Mouse (Mus musculus) MEL (cell line): Measurements from ENCODE around the gene Rnf111. TPM values are rescaled to one million over a fixed set of nuclear protein-coding genes. Genes with fewer than 3 reads are reported as not detected.
"Not testable (repeated sequence)": the region's sequence is repeated elsewhere in the genome, so short reads cannot be mapped to it uniquely, and the experiment has no call there.

Experiments used
- DNase-seq: peaks from one replicate; pipeline ENCODE4 v3.0.0; 2011; ENCODE audit warnings: low read depth, low spot score
- H3K27ac ChIP-seq: 2 replicates; pipeline ENCODE4 v1.5.1; 2012; ENCODE audit warnings: low read depth, mild to moderate bottlenecking, control low read depth, low read length, moderate library complexity; ENCODE audit not compliant: control insufficient read depth
- H3K27me3 ChIP-seq, 2 experiments: fragments of 150-350 bp in 1 of 2; sonication (generic) in 1 of 2; 2 replicates each; pipeline ENCODE4 v1.6.1; 2012; ENCODE audit warnings: low read length in 2 of 2, mild to moderate bottlenecking in 2 of 2, improper control_type of control experiment in 1 of 2, moderate library complexity in 1 of 2; ENCODE audit not compliant: insufficient read depth in 2 of 2, control insufficient read depth in 1 of 2
- H3K36me3 ChIP-seq, 2 experiments: 2 replicates each; pipeline ENCODE4 v1.6.1; 2012 to 2014; ENCODE audit warnings: low read length in 2 of 2, improper control_type of control experiment in 1 of 2, inconsistent platforms in 1 of 2, mild to moderate bottlenecking in 1 of 2; ENCODE audit not compliant: insufficient read depth in 2 of 2, control insufficient read depth in 1 of 2
- H3K4me1 ChIP-seq, 2 experiments: fragments of 150-350 bp in 1 of 2; sonication (generic) in 1 of 2; 2 replicates each; pipeline ENCODE4 v1.6.1; 2012; ENCODE audit warnings: low read length in 2 of 2, improper control_type of control experiment in 1 of 2, mild to moderate bottlenecking in 1 of 2; ENCODE audit not compliant: insufficient read depth in 2 of 2, control insufficient read depth in 1 of 2
- H3K4me3 ChIP-seq, 2 experiments: fragments of 150-350 bp in 1 of 2; sonication (generic) in 1 of 2; 2 replicates each; pipeline ENCODE4 v1.5.1; 2012; ENCODE audit warnings: low read depth in 2 of 2, low read length in 2 of 2, mild to moderate bottlenecking in 2 of 2, moderate library complexity in 2 of 2, control low read depth in 1 of 2, improper control_type of control experiment in 1 of 2; ENCODE audit not compliant: control insufficient read depth in 1 of 2, insufficient read depth in 1 of 2
- H3K79me2 ChIP-seq: 2 replicates; pipeline ENCODE4 v1.6.1; 2012; ENCODE audit warnings: mild to moderate bottlenecking, low read length, moderate library complexity; ENCODE audit not compliant: control insufficient read depth, poor library complexity, insufficient read depth
- H3K9ac ChIP-seq: 2 replicates; pipeline ENCODE4 v1.6.1; 2012; ENCODE audit warnings: low read depth, mild to moderate bottlenecking, control low read depth, low read length, moderate library complexity; ENCODE audit not compliant: control insufficient read depth, poor library complexity, severe bottlenecking
- H3K9me3 ChIP-seq: fragments of 150-350 bp; sonication (generic); replicated peaks from 2 replicates; pipeline ENCODE4 v1.6.1; 2012; ENCODE audit warnings: mild to moderate bottlenecking, low read length, improper control_type of control experiment, moderate library complexity; ENCODE audit not compliant: insufficient read depth
- CHD2 ChIP-seq: IDR thresholded peaks from 2 replicates; pipeline ENCODE4 v1.6.1; 2011; ENCODE audit warnings: low read length, improper control_type of control experiment
- CTCF ChIP-seq, 3 experiments: IDR thresholded peaks in 2 of 3; conservative IDR thresholded peaks in 1 of 3; 2 replicates each; pipeline ENCODE4 v1.5.1; 2011 to 2012; ENCODE audit warnings: low read length in 3 of 3, low read depth in 2 of 3, mild to moderate bottlenecking in 2 of 3, improper control_type of control experiment in 1 of 3, inconsistent platforms in 1 of 3, mixed read lengths in 1 of 3, moderate library complexity in 1 of 3; ENCODE audit not compliant: control insufficient read depth in 1 of 3, insufficient read depth in 1 of 3, poor library complexity in 1 of 3, severe bottlenecking in 1 of 3
- EP300 ChIP-seq, 2 experiments: IDR thresholded peaks; 2 replicates each; pipeline ENCODE4 v1.6.1; 2011; ENCODE audit warnings: improper control_type of control experiment in 2 of 2, low read length in 2 of 2, low read depth in 1 of 2, mild to moderate bottlenecking in 1 of 2
- ETS1 ChIP-seq: IDR thresholded peaks from 2 replicates; pipeline ENCODE4 v1.6.1; 2012; ENCODE audit warnings: low read depth, mild to moderate bottlenecking, inconsistent platforms, low read length, improper control_type of control experiment, moderate library complexity
- HCFC1 ChIP-seq: IDR thresholded peaks from 2 replicates; pipeline ENCODE4 v1.6.1; 2012; ENCODE audit warnings: low read depth, mild to moderate bottlenecking, inconsistent platforms, low read length, improper control_type of control experiment, moderate library complexity
- KAT2A ChIP-seq: conservative IDR thresholded peaks from 2 replicates; pipeline ENCODE4 v1.6.1; 2012; ENCODE audit warnings: low read depth, low read length, improper control_type of control experiment, inconsistent platforms
- MAZ ChIP-seq: IDR thresholded peaks from 2 replicates; pipeline ENCODE4 v1.6.1; 2012; ENCODE audit warnings: low read depth, mild to moderate bottlenecking, inconsistent platforms, low read length, improper control_type of control experiment
- MEF2A ChIP-seq: IDR thresholded peaks from 2 replicates; pipeline ENCODE4 v1.6.1; 2014; ENCODE audit warnings: low read depth, mild to moderate bottlenecking, inconsistent platforms, low read length, improper control_type of control experiment; ENCODE audit not compliant: poor library complexity, insufficient replicate concordance, severe bottlenecking; ENCODE audit errors: extremely low read depth
- MXI1 ChIP-seq: IDR thresholded peaks from 2 replicates; pipeline ENCODE4 v1.6.1; 2011; ENCODE audit warnings: mild to moderate bottlenecking, low read depth, low read length, improper control_type of control experiment
- MYB ChIP-seq: IDR thresholded peaks from 2 replicates; pipeline ENCODE4 v1.6.1; 2011; ENCODE audit warnings: mild to moderate bottlenecking, low read depth, low read length, improper control_type of control experiment
- MYC ChIP-seq: IDR thresholded peaks from 2 replicates; pipeline ENCODE4 v1.6.1; 2011; ENCODE audit warnings: low read depth, mild to moderate bottlenecking, low read length, improper control_type of control experiment, moderate library complexity
- RAD21 ChIP-seq: IDR thresholded peaks from 2 replicates; pipeline ENCODE4 v1.6.1; 2011; ENCODE audit warnings: mild to moderate bottlenecking, low read depth, low read length, improper control_type of control experiment
- SIN3A ChIP-seq: IDR thresholded peaks from 2 replicates; pipeline ENCODE4 v1.6.1; 2012; ENCODE audit warnings: low read length, improper control_type of control experiment, inconsistent platforms
- TBP ChIP-seq: IDR thresholded peaks from 2 replicates; pipeline ENCODE4 v1.8.0; 2011; ENCODE audit warnings: low read depth, low read length, improper control_type of control experiment
- TCF12 ChIP-seq: IDR thresholded peaks from 2 replicates; pipeline ENCODE4 v1.6.1; 2014; ENCODE audit warnings: low read depth, mild to moderate bottlenecking, inconsistent platforms, low read length, improper control_type of control experiment, moderate library complexity
- UBTF ChIP-seq: IDR thresholded peaks from 2 replicates; pipeline ENCODE4 v1.6.1; 2012; ENCODE audit warnings: low read depth, mild to moderate bottlenecking, inconsistent platforms, low read length, improper control_type of control experiment, moderate library complexity, borderline replicate concordance; ENCODE audit not compliant: insufficient read depth
- USF1 ChIP-seq: IDR thresholded peaks from 2 replicates; pipeline ENCODE4 v1.6.1; 2014; ENCODE audit warnings: low read depth, mild to moderate bottlenecking, inconsistent platforms, low read length, improper control_type of control experiment, moderate library complexity
- ZNF384 ChIP-seq: IDR thresholded peaks from 2 replicates; pipeline ENCODE4 v1.6.1; 2012; ENCODE audit warnings: low read depth, mild to moderate bottlenecking, inconsistent platforms, low read length, improper control_type of control experiment
- polyA plus RNA-seq, 2 experiments: library from polyadenylated mRNA; stranded (reverse) in 1 of 2; unstranded in 1 of 2; fragments of >175 nt in 1 of 2; fragments of >200 nt in 1 of 2; gene quantifications; 2 replicates each; pipeline versions ENCODE4 v1.2.1 to v1.2.4; 2012; ENCODE audit warnings: low replicate concordance in 2 of 2, low read depth in 1 of 2; ENCODE audit not compliant: insufficient read length in 2 of 2, insufficient read depth in 1 of 2, missing spikeins in 1 of 2
- total RNA-seq: library from RNA; depleted of rRNA; stranded (reverse); fragments of 300-350 nt; gene quantifications from 2 replicates; pipeline ENCODE4 v1.2.3, GENCODE M21; 2012

Rnf111 gene
- total and polyA plus RNA-seq, 3 experiments = 25.2 to 88.2 (median 46.0) TPM

DNA sequence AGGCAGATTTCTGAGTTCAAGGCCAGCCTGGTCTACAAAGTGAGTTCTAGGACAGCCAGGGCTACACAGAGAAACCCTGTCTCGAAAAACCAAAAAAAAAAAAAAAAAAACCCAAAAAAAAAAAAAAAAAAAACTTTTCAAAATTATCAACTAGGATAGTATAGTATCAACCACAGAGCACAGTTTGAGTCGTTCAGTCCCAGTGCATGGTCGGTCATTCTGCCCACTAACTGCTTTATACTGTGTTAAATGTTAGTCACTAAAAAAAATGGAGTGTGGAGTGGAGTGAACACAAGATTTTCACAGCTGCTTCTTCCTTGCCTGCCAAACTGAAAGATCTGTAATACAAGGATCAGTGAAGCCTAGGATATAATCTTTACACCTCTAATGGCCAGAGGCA lies 43.1 kb upstream of the Rnf111 start:
- Histone ChIP-seq H3K4me1 (peaks cover 5 to 13% of the 10 kb centered on the region in 2 experiments), H3K79me2 (peaks cover 54% of the 10 kb centered on the region), H3K36me3 (peaks cover 34 to 39% of the 10 kb centered on the region in 2 experiments)
- H3K27ac ChIP-seq, H3K9ac ChIP-seq, H3K9me3 ChIP-seq, DNase-seq, H3K27me3 ChIP-seq, H3K4me3 ChIP-seq: not testable (repeated sequence)
- peak; percentile 51 for TF ChIP-seq ZNF384

GRCm38 (mm10) chr9:70544831-70545230 lies 41.3 kb upstream of the Rnf111 start:
- Histone ChIP-seq H3K27ac (no peak overlapping the region), H3K4me1 (peaks cover 7 to 13% of the 10 kb centered on the region in 2 experiments), H3K9me3 (no peaks in the 10 kb centered on the region), H3K4me3 (no peak overlapping the region; a peak in 1 of 4 replicates), H3K36me3 (peaks cover 30 to 39% of the 10 kb centered on the region in 2 experiments), H3K79me2 (peaks cover 48% of the 10 kb centered on the region), H3K9ac (no peak overlapping the region), H3K27me3 (no peaks in the 10 kb centered on the region)
- no peak for DNase-seq
- TF ChIP-seq TBP = no peak
- no peak for TF ChIP-seq MXI1
- no peak for TF ChIP-seq MAZ
- no peak for TF ChIP-seq EP300 (IDR thresholded peaks at IDR 0.05; ENCODE audit: low read depth in 1 of 2, low read length in 2 of 2)
- no peak for TF ChIP-seq MYB
- no peak for TF ChIP-seq HCFC1
- no peak for TF ChIP-seq CHD2
- no peak for TF ChIP-seq UBTF
- TF ChIP-seq CTCF (IDR thresholded peaks at IDR 0.05 in 2 of 3, conservative IDR thresholded peaks at IDR 0.05 in 1 of 3; ENCODE audit: control insufficient read depth in 1 of 3, insufficient read depth in 1 of 3, low read depth in 2 of 3, low read length in 3 of 3, poor library complexity in 1 of 3, severe bottlenecking in 1 of 3) = no peak
- TF ChIP-seq KAT2A = no peak
- no peak for TF ChIP-seq MEF2A
- no peak for TF ChIP-seq RAD21
- TF ChIP-seq MYC = no peak
- no peak for TF ChIP-seq ETS1
- no peak for TF ChIP-seq SIN3A
- TF ChIP-seq TCF12 = no peak
- TF ChIP-seq USF1 = no peak
